Mouse (Mus musculus): ENCODE measurements at regions not wholly inside any gene's neighbourhood (a gene's known extent, or its start where the extent isn't known, plus 50 kb on each side); places are given as distances from the start of the nearest gene placed in this dataset.

DNA sequence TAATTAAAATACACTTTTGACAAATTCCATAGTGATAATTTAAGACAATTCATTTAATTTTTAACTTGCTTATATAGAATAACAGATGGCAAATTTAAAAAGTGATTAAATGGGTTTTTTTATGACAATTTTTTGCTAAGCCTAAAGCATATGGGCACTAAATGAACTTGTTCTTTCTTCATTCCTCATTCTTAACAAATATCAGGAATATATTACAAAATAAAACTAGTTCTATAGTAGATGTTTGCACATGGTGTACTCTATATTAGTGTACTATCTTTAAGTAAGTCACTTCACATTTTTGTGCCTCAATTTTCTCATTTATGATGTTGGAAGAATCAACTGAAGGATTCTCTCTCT lies 264.6 kb downstream of the Rdh14 start:
- DNase-seq (ENCODE audit: extremely low read depth), result no peak
- no peaks in the 10 kb centered on the region for H3K9me3 ChIP-seq (replicated peaks; ENCODE audit: low read length)
- H3K27ac ChIP-seq (ENCODE audit: insufficient read depth, low read depth), result no peak overlapping the region
- no peak overlapping the region for H3K4me3 ChIP-seq (replicated peaks in 1 of 3; ENCODE audit: low read depth in 2 of 3, low read length in 2 of 3, poor library complexity in 1 of 3)
- dilution Hi-C loops (cut with MboI; ENCODE audit: extremely low pct_ligation_motif_present, extremely low pct_unique_long_range_greater_than_20kb, low sequenced_read_pairs) (no loop called here), in situ Hi-C loops (cut with MboI; ENCODE audit: low pct_ligation_motif_present, low pct_unique_long_range_greater_than_20kb, low sequenced_read_pairs) (no loop called here)
- H3K36me3 ChIP-seq (replicated peaks in 1 of 2; ENCODE audit: control insufficient read depth in 1 of 2, insufficient read depth in 1 of 2, low read length in 1 of 2), result no peaks in the 10 kb centered on the region
- no peaks in the 10 kb centered on the region for H3K27me3 ChIP-seq (replicated peaks)
- H3K4me1 ChIP-seq (ENCODE audit: control insufficient read depth in 1 of 2, insufficient read depth in 2 of 2), result no peaks in the 10 kb centered on the region
- no peak overlapping the region for H3K4me2 ChIP-seq (ENCODE audit: insufficient read depth, low read depth, poor library complexity, severe bottlenecking)
- TF ChIP-seq ZMIZ1 (IDR thresholded peaks at IDR 0.05; ENCODE audit: low read depth, low read length) (no peak), RAD21 (IDR thresholded peaks at IDR 0.05; ENCODE audit: low read depth, low read length) (no peak), ETS1 (conservative IDR thresholded peaks at IDR 0.05; ENCODE audit: low read depth, low read length) (no peak), E2F4 (IDR thresholded peaks at IDR 0.05; ENCODE audit: insufficient replicate concordance, low read depth, low read length) (no peak), JUN (IDR thresholded peaks at IDR 0.05; ENCODE audit: insufficient read depth, low read depth, low read length) (no peak), BHLHE40 (IDR thresholded peaks at IDR 0.05; ENCODE audit: low read depth, low read length) (no peak), TBP (conservative IDR thresholded peaks at IDR 0.05; ENCODE audit: low read depth, low read length) (no peak), RCOR1 (conservative IDR thresholded peaks at IDR 0.05; ENCODE audit: low read depth, low read length) (no peak), USF1 (IDR thresholded peaks at IDR 0.05; ENCODE audit: low read depth, low read length) (no peak), MYC (IDR thresholded peaks at IDR 0.05; ENCODE audit: low read depth, low read length) (no peak), SMC3 (IDR thresholded peaks at IDR 0.05; ENCODE audit: low read depth, low read length) (no peak), POLR2AphosphoS2 (IDR thresholded peaks at IDR 0.05; ENCODE audit: low read depth, low read length) (no peak), EP300 (IDR thresholded peaks at IDR 0.05; ENCODE audit: low read length) (no peak), MAFK (IDR thresholded peaks at IDR 0.05; ENCODE audit: insufficient replicate concordance, low read length) (no peak), PAX5 (IDR thresholded peaks at IDR 0.05; ENCODE audit: low read length) (no peak), ZKSCAN1 (IDR thresholded peaks at IDR 0.05; ENCODE audit: borderline replicate concordance, low read depth, low read length) (no peak), JUND (conservative IDR thresholded peaks at IDR 0.05; ENCODE audit: low read depth, low read length) (no peak), GABPA (IDR thresholded peaks at IDR 0.05; ENCODE audit: insufficient replicate concordance, low read depth, low read length) (no peak), HCFC1 (IDR thresholded peaks at IDR 0.05; ENCODE audit: low read depth, low read length) (no peak)
- H3K79me2 ChIP-seq (replicated peaks; ENCODE audit: control insufficient read depth, extremely low read depth, insufficient read depth, poor library complexity, severe bottlenecking), result no peaks in the 10 kb centered on the region
- no peak overlapping the region for H3K9ac ChIP-seq (ENCODE audit: insufficient read depth, low read depth)

- H3K9me3 ChIP-seq (replicated peaks; ENCODE audit: low read length), result no peaks in the 10 kb centered on the region
- H3K79me2 ChIP-seq (replicated peaks; ENCODE audit: control insufficient read depth, extremely low read depth, insufficient read depth, poor library complexity, severe bottlenecking), result no peaks in the 10 kb centered on the region
- no peaks in the 10 kb centered on the region for H3K4me1 ChIP-seq (ENCODE audit: control insufficient read depth in 1 of 2, insufficient read depth in 2 of 2)
- H3K36me3 ChIP-seq (replicated peaks in 1 of 2; ENCODE audit: control insufficient read depth in 1 of 2, insufficient read depth in 1 of 2, low read length in 1 of 2), result no peaks in the 10 kb centered on the region
- H3K4me2 ChIP-seq (ENCODE audit: insufficient read depth, low read depth, poor library complexity, severe bottlenecking), result no peak overlapping the region
- dilution Hi-C loops (cut with MboI; ENCODE audit: extremely low pct_ligation_motif_present, extremely low pct_unique_long_range_greater_than_20kb, low sequenced_read_pairs) (no loop called here), in situ Hi-C loops (cut with MboI; ENCODE audit: low pct_ligation_motif_present, low pct_unique_long_range_greater_than_20kb, low sequenced_read_pairs) (no loop called here)
- no peak overlapping the region for H3K27ac ChIP-seq (ENCODE audit: insufficient read depth, low read depth)
- DNase-seq (ENCODE audit: extremely low read depth), result no peak
- no peak for TF ChIP-seq IRF4 (IDR thresholded peaks at IDR 0.05; ENCODE audit: low read depth, low read length)
- TF ChIP-seq UBTF (IDR thresholded peaks at IDR 0.05; ENCODE audit: low read depth, low read length), result no peak
- no peak for TF ChIP-seq JUND (conservative IDR thresholded peaks at IDR 0.05; ENCODE audit: low read depth, low read length)
- no peak for TF ChIP-seq ZNF384 (IDR thresholded peaks at IDR 0.05; ENCODE audit: low read depth, low read length)
- no peak for TF ChIP-seq PAX5 (IDR thresholded peaks at IDR 0.05; ENCODE audit: low read length)
- no peak for TF ChIP-seq MAFK (IDR thresholded peaks at IDR 0.05; ENCODE audit: insufficient replicate concordance, low read length)
- no peak for TF ChIP-seq ZKSCAN1 (IDR thresholded peaks at IDR 0.05; ENCODE audit: borderline replicate concordance, low read depth, low read length)
- no peak for TF ChIP-seq CTCF (conservative IDR thresholded peaks at IDR 0.05 in 1 of 2, IDR thresholded peaks at IDR 0.05 in 1 of 2; ENCODE audit: low read depth in 2 of 2, low read length in 2 of 2)
- no peak for TF ChIP-seq RCOR1 (conservative IDR thresholded peaks at IDR 0.05; ENCODE audit: low read depth, low read length)
- TF ChIP-seq E2F4 (IDR thresholded peaks at IDR 0.05; ENCODE audit: insufficient replicate concordance, low read depth, low read length), result no peak
- TF ChIP-seq MEF2A (IDR thresholded peaks at IDR 0.05; ENCODE audit: borderline replicate concordance, low read depth, low read length), result no peak
- TF ChIP-seq USF1 (IDR thresholded peaks at IDR 0.05; ENCODE audit: low read depth, low read length), result no peak
- no peak for TF ChIP-seq GABPA (IDR thresholded peaks at IDR 0.05; ENCODE audit: insufficient replicate concordance, low read depth, low read length)
- TF ChIP-seq TBP (conservative IDR thresholded peaks at IDR 0.05; ENCODE audit: low read depth, low read length), result no peak
- no peak for TF ChIP-seq USF2 (conservative IDR thresholded peaks at IDR 0.05; ENCODE audit: low read depth, low read length)
- no peak for TF ChIP-seq JUN (IDR thresholded peaks at IDR 0.05; ENCODE audit: insufficient read depth, low read depth, low read length)
- TF ChIP-seq ZMIZ1 (IDR thresholded peaks at IDR 0.05; ENCODE audit: low read depth, low read length), result no peak
- no peak for TF ChIP-seq MYC (IDR thresholded peaks at IDR 0.05; ENCODE audit: low read depth, low read length)
- TF ChIP-seq ETS1 (conservative IDR thresholded peaks at IDR 0.05; ENCODE audit: low read depth, low read length), result no peak
- H3K9ac ChIP-seq (ENCODE audit: insufficient read depth, low read depth), result no peak overlapping the region
- H3K27me3 ChIP-seq (replicated peaks), result no peaks in the 10 kb centered on the region
- no peak overlapping the region for H3K4me3 ChIP-seq (replicated peaks in 1 of 3; ENCODE audit: low read depth in 2 of 3, low read length in 2 of 3, poor library complexity in 1 of 3)
Measured at GRCm38 (mm10) chr12:10658826-10659225, 268.3 kb downstream of the Rdh14 start.

Data from CH12.LX (cell line).